Mouse (Mus musculus): ENCODE measurements at regions not wholly inside any gene's neighbourhood (a gene's known extent, or its start where the extent isn't known, plus 50 kb on each side); places are given as distances from the start of the nearest gene placed in this dataset.

DNA sequence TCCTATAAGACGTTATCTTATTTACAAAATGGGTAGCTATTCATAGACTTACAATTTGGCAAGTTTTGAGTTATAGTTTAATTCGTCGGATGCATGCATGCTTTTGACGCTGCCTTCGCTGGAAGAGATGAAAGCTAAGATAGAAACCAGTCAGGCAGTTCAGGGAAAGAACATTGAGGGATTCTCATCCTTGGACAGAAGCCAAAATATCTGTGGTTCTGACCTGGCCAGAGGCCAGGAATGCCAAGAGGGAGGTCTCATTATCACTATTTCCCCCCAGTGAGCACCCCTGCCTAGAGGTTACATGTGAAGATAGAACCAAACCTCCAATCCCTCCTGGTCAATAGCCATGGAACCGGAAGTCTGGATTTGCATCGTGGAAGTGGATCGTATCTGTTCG is 167.1 kb upstream of the Ankrd55 start:
- DNase-seq (ENCODE audit: low spot score) (no peak), ATAC-seq (ENCODE audit: insufficient read depth, low FRiP score, low TSS enrichment) (no peak)
- Histone ChIP-seq H3K4me2 (ENCODE audit: low read depth) (no peak overlapping the region), H3K9me3 (ENCODE audit: control insufficient read depth, low read length) (no peaks in the 10 kb centered on the region), H3K4me3 (ENCODE audit: low read depth, low read length) (no peak overlapping the region), H3K9ac (ENCODE audit: low read length) (no peak overlapping the region), H3K36me3 (ENCODE audit: control insufficient read depth, insufficient read depth, low read length) (no peaks in the 10 kb centered on the region), H3K27ac (ENCODE audit: low read depth, low read length) (no peak overlapping the region), H3K27me3 (ENCODE audit: control insufficient read depth, insufficient read depth, low read length) (no peaks in the 10 kb centered on the region), H3K4me1 (ENCODE audit: control insufficient read depth, insufficient read depth, low read length) (peaks cover 2% of the 10 kb centered on the region; the same call in 1 of the 2 replicates)
- 97% methylated on average over 9 of the region's 9 CpGs for WGBS

DNA sequence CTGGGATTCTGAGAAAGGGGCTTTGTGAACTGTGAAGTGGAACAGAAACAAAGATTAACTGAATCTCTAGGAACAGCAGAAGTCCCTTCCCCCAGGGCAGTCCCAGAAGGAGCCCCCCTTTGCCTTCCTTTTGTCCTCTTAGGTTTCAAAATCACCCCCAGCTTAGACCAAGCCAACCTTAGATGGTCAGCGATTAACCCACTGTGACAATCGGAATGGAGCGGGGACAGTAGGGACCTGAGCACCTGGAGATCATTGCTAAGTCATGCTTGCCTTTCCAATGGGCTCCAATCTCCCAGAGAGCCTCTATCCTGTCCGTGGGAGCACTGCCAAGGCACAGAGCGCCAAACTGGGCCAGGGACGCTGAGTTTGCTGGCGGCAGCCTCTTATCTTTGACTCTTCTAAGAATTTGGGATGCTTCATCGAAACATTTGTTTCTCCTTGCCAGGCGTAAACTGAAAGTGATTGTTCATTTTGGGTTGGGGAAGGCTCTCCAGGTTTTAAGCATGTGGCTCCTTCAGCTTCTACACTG is 165.3 kb upstream of the Ankrd55 start:
- WGBS = 89% methylated on average over 9 of the region's 9 CpGs
- Histone ChIP-seq H3K36me3 (ENCODE audit: control insufficient read depth, insufficient read depth, low read length) (no peaks in the 10 kb centered on the region), H3K4me1 (ENCODE audit: control insufficient read depth, insufficient read depth, low read length) (peaks cover 2% of the 10 kb centered on the region; the same call in 1 of the 2 replicates), H3K9me3 (ENCODE audit: control insufficient read depth, low read length) (no peaks in the 10 kb centered on the region), H3K9ac (ENCODE audit: low read length) (no peak overlapping the region), H3K4me2 (ENCODE audit: low read depth) (no peak overlapping the region), H3K4me3 (ENCODE audit: low read depth, low read length) (no peak overlapping the region), H3K27me3 (ENCODE audit: control insufficient read depth, insufficient read depth, low read length) (no peaks in the 10 kb centered on the region), H3K27ac (ENCODE audit: low read depth, low read length) (no peak overlapping the region)
- DNase-seq (ENCODE audit: low spot score) = no peak
- no peak for ATAC-seq (ENCODE audit: insufficient read depth, low FRiP score, low TSS enrichment)

- no peak overlapping the region for H3K9ac ChIP-seq (ENCODE audit: low read length)
- no peaks in the 10 kb centered on the region for H3K27me3 ChIP-seq (ENCODE audit: control insufficient read depth, insufficient read depth, low read length)
- no peak for DNase-seq (ENCODE audit: low spot score)
- no peak overlapping the region for H3K4me3 ChIP-seq (ENCODE audit: low read depth, low read length)
- H3K9me3 ChIP-seq (ENCODE audit: control insufficient read depth, low read length) = no peaks in the 10 kb centered on the region
- 80% methylated on average over 14 of the region's 14 CpGs for WGBS
- no peak overlapping the region for H3K4me2 ChIP-seq (ENCODE audit: low read depth)
- H3K4me1 ChIP-seq (ENCODE audit: control insufficient read depth, insufficient read depth, low read length) = no peaks in the 10 kb centered on the region
- no peak overlapping the region for H3K27ac ChIP-seq (ENCODE audit: low read depth, low read length)
- no peak for ATAC-seq (ENCODE audit: insufficient read depth, low FRiP score, low TSS enrichment)
- H3K36me3 ChIP-seq (ENCODE audit: control insufficient read depth, insufficient read depth, low read length) = no peaks in the 10 kb centered on the region
Measured at GRCm38 (mm10) chr13:112125769-112126469, 162.3 kb upstream of the Ankrd55 start.

DNA sequence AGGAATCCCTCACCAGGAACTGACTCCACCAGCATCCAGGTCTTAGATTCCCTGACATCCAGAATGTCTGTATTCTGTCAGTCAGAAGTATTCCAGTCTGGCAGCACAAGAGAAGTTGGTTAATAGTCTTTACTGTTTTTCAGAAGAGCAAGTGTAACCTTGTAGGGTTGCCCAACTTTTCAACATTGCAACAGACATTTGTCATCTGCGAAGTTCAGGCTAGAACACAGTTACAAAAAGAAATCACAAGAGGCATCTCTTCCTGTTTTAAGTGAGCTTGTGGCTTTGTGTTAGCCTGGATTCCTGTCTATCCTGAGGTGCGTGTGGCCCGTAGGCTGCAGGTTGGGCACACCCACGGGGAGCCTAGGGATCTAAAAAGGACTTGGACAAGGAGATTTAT is 158.0 kb upstream of the Ankrd55 start:
- Histone ChIP-seq H3K9ac (ENCODE audit: low read length) (no peak overlapping the region), H3K27ac (ENCODE audit: low read depth, low read length) (no peak overlapping the region), H3K4me1 (ENCODE audit: control insufficient read depth, insufficient read depth, low read length) (no peaks in the 10 kb centered on the region), H3K4me3 (ENCODE audit: low read depth, low read length) (no peak overlapping the region), H3K4me2 (ENCODE audit: low read depth) (no peak overlapping the region), H3K27me3 (ENCODE audit: control insufficient read depth, insufficient read depth, low read length) (no peaks in the 10 kb centered on the region), H3K36me3 (ENCODE audit: control insufficient read depth, insufficient read depth, low read length) (no peaks in the 10 kb centered on the region), H3K9me3 (ENCODE audit: control insufficient read depth, low read length) (no peaks in the 10 kb centered on the region)
- 75% methylated on average over 4 of the region's 4 CpGs for WGBS
- no peak for ATAC-seq (ENCODE audit: insufficient read depth, low FRiP score, low TSS enrichment)
- no peak for DNase-seq (ENCODE audit: low spot score)

DNA sequence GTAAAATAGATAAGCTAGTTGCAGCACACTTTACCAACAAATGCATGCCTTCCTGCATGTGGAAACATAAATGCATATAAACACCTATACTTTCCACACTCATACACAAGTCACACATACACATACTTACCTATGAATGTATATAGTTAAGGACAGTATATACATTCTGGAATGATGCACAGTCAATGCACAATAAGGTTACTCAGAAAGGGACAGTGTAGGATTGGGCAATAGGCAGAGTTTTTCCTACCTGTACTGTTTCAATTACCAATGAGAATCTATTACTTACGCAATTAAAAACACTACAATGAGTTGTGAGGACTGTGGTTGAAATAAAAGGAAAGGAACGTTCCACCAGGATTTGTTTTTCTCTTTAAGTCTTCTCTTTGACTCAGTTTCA is 157.5 kb upstream of the Ankrd55 start:
- no peak overlapping the region for H3K9ac ChIP-seq (ENCODE audit: low read length)
- no peak overlapping the region for H3K27ac ChIP-seq (ENCODE audit: low read depth, low read length)
- 93% methylated on average over 2 of the region's 2 CpGs for WGBS
- no peaks in the 10 kb centered on the region for H3K4me1 ChIP-seq (ENCODE audit: control insufficient read depth, insufficient read depth, low read length)
- no peak for ATAC-seq (ENCODE audit: insufficient read depth, low FRiP score, low TSS enrichment)
- no peak overlapping the region for H3K4me2 ChIP-seq (ENCODE audit: low read depth)
- H3K9me3 ChIP-seq (ENCODE audit: control insufficient read depth, low read length) = no peaks in the 10 kb centered on the region
- no peak for DNase-seq (ENCODE audit: low spot score)
- no peak overlapping the region for H3K4me3 ChIP-seq (ENCODE audit: low read depth, low read length)
- no peaks in the 10 kb centered on the region for H3K27me3 ChIP-seq (ENCODE audit: control insufficient read depth, insufficient read depth, low read length)
- H3K36me3 ChIP-seq (ENCODE audit: control insufficient read depth, insufficient read depth, low read length) = no peaks in the 10 kb centered on the region

DNA sequence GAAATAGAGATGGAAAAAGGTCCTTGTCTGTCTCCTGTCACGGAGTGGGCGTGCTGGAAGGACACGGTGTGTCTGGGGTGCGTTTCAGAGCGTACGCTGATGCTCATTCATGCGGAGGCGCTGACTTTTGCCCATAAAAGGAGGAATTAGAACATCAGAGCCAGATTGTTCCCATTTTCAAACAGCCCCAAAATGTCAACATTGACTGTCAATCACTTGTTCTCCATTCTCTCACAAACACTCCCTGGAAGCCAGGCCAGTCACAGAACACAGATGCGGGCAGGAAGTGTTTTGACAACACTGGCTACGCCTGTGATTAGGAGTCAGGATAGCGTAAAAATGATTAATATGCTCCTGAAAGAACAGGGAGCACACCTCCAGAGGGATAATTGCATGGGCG is 157.1 kb upstream of the Ankrd55 start:
- Histone ChIP-seq H3K4me3 (ENCODE audit: low read depth, low read length) (no peak overlapping the region), H3K4me1 (ENCODE audit: control insufficient read depth, insufficient read depth, low read length) (no peaks in the 10 kb centered on the region), H3K27me3 (ENCODE audit: control insufficient read depth, insufficient read depth, low read length) (no peaks in the 10 kb centered on the region), H3K27ac (ENCODE audit: low read depth, low read length) (no peak overlapping the region), H3K4me2 (ENCODE audit: low read depth) (no peak overlapping the region), H3K9me3 (ENCODE audit: control insufficient read depth, low read length) (no peaks in the 10 kb centered on the region), H3K9ac (ENCODE audit: low read length) (no peak overlapping the region), H3K36me3 (ENCODE audit: control insufficient read depth, insufficient read depth, low read length) (no peaks in the 10 kb centered on the region)
- ATAC-seq (ENCODE audit: insufficient read depth, low FRiP score, low TSS enrichment) = no peak
- DNase-seq (ENCODE audit: low spot score) = no peak
- WGBS = 74% methylated on average over 12 of the region's 12 CpGs

- Histone ChIP-seq H3K9me3 (ENCODE audit: control insufficient read depth, low read length) (no peaks in the 10 kb centered on the region), H3K4me1 (ENCODE audit: control insufficient read depth, insufficient read depth, low read length) (no peaks in the 10 kb centered on the region), H3K9ac (ENCODE audit: low read length) (no peak overlapping the region), H3K27me3 (ENCODE audit: control insufficient read depth, insufficient read depth, low read length) (no peaks in the 10 kb centered on the region), H3K4me3 (ENCODE audit: low read depth, low read length) (no peak overlapping the region), H3K4me2 (ENCODE audit: low read depth) (no peak overlapping the region), H3K36me3 (ENCODE audit: control insufficient read depth, insufficient read depth, low read length) (no peaks in the 10 kb centered on the region), H3K27ac (ENCODE audit: low read depth, low read length) (no peak overlapping the region)
- ATAC-seq (ENCODE audit: insufficient read depth, low FRiP score, low TSS enrichment) = no peak
- WGBS = 84% methylated on average over 2 of the region's 2 CpGs
- no peak for DNase-seq (ENCODE audit: low spot score)
Measured at GRCm38 (mm10) chr13:112133736-112134135, 154.5 kb upstream of the Ankrd55 start.

DNA sequence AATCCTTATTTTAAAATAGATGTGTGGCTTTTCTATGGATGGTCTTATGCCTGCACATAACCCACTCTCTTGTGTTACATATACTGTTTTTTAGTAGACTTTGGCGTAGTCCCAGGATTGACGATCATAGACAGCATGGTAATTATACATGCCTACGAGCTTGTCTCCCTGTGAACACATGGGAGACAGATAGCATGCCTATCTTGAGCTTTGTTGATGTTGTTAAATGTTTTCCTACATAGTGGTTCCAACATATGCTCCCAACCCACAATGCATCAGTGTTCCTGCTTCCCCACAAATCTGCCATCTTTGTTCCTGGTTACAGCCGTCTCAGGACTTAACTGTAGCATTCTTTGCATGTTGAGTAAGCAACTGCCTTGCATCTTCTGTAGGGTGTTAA is 153.6 kb upstream of the Ankrd55 start:
- Histone ChIP-seq H3K36me3 (ENCODE audit: control insufficient read depth, insufficient read depth, low read length) (no peaks in the 10 kb centered on the region), H3K27me3 (ENCODE audit: control insufficient read depth, insufficient read depth, low read length) (no peaks in the 10 kb centered on the region), H3K9ac (ENCODE audit: low read length) (no peak overlapping the region), H3K4me1 (ENCODE audit: control insufficient read depth, insufficient read depth, low read length) (no peaks in the 10 kb centered on the region), H3K27ac (ENCODE audit: low read depth, low read length) (no peak overlapping the region), H3K9me3 (ENCODE audit: control insufficient read depth, low read length) (no peaks in the 10 kb centered on the region), H3K4me2 (ENCODE audit: low read depth) (no peak overlapping the region), H3K4me3 (ENCODE audit: low read depth, low read length) (no peak overlapping the region)
- DNase-seq (ENCODE audit: low spot score) = no peak
- ATAC-seq (ENCODE audit: insufficient read depth, low FRiP score, low TSS enrichment) = no peak
- 91% methylated on average over 4 of the region's 4 CpGs for WGBS

DNA sequence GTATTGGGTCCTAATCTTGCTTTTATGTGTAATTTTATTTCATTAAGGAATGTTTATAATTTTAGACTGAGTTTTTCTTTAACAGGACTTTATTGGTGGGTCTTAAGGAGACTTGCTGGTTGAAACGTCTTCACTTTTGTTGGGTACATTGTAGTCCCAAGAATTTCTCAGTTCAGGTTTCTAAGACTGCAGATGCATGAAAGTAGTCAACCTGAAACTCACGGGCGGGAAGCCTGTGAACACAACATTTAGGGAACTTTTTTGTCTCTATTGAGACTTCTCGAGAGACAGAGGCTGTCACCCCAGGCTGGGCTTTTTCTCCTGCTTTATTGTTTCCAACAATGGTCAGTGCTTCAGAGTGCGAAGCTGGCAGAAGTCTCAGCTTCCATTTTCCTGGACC is 152.5 kb upstream of the Ankrd55 start:
- no peak for DNase-seq (ENCODE audit: low spot score)
- Histone ChIP-seq H3K9me3 (ENCODE audit: control insufficient read depth, low read length) (no peaks in the 10 kb centered on the region), H3K36me3 (ENCODE audit: control insufficient read depth, insufficient read depth, low read length) (no peaks in the 10 kb centered on the region), H3K9ac (ENCODE audit: low read length) (no peak overlapping the region), H3K4me1 (ENCODE audit: control insufficient read depth, insufficient read depth, low read length) (no peaks in the 10 kb centered on the region), H3K4me3 (ENCODE audit: low read depth, low read length) (no peak overlapping the region), H3K4me2 (ENCODE audit: low read depth) (no peak overlapping the region), H3K27ac (ENCODE audit: low read depth, low read length) (no peak overlapping the region), H3K27me3 (ENCODE audit: control insufficient read depth, insufficient read depth, low read length) (no peaks in the 10 kb centered on the region)
- WGBS = 67% methylated on average over 5 of the region's 5 CpGs
- no peak for ATAC-seq (ENCODE audit: insufficient read depth, low FRiP score, low TSS enrichment)

Data from neural tube, embryonic 11.5 days (tissue).